Mouse (Mus musculus) myocyte (in vitro differentiated cells): Measurements from ENCODE around the gene Grrp1. TPM values are rescaled to one million over a fixed set of nuclear protein-coding genes. Genes with fewer than 3 reads are reported as not detected.

Experiments
- H3K27me3 ChIP-seq: one replicate; pipeline ENCODE4 v1.6.1; 2011; ENCODE audit not compliant: control insufficient read depth, insufficient read depth, insufficient read length
- H3K36me3 ChIP-seq: one replicate; pipeline ENCODE4 v1.6.1; 2011; ENCODE audit not compliant: control insufficient read depth, insufficient read depth
- H3K4me2 ChIP-seq: one replicate; pipeline ENCODE4 v1.6.1; 2011; ENCODE audit warnings: low read depth, control low read depth
- H3K4me3 ChIP-seq: one replicate; pipeline ENCODE4 v1.5.1; 2011; ENCODE audit warnings: mild to moderate bottlenecking, control low read depth, moderate library complexity
- H3K79me2 ChIP-seq: one replicate; pipeline ENCODE4 v1.6.1; 2011; ENCODE audit not compliant: control insufficient read depth, insufficient read depth
- H3ac ChIP-seq: one replicate; pipeline ENCODE4 v1.6.1; 2011; ENCODE audit not compliant: control insufficient read depth, insufficient read length
- MAX ChIP-seq: IDR thresholded peaks from one replicate; pipeline ENCODE4 v1.6.1; 2011; ENCODE audit warnings: low read depth, mild to moderate bottlenecking, control low read depth
- MYOD1 ChIP-seq, 3 experiments: IDR thresholded peaks; one replicate each; pipeline ENCODE4 v1.6.1; 2011; ENCODE audit warnings: control low read depth in 2 of 3, low read depth in 2 of 3, mild to moderate bottlenecking in 2 of 3, moderate library complexity in 1 of 3; ENCODE audit not compliant: insufficient read length in 2 of 3, control insufficient read depth in 1 of 3
- POLR2AphosphoS2 ChIP-seq: IDR thresholded peaks from one replicate; pipeline ENCODE4 v1.6.1; 2011; ENCODE audit warnings: low read depth, control low read depth; ENCODE audit not compliant: insufficient read length
- REST ChIP-seq: IDR thresholded peaks from one replicate; pipeline ENCODE4 v1.6.1; 2011; ENCODE audit warnings: mild to moderate bottlenecking, control low read depth, moderate library complexity; ENCODE audit not compliant: insufficient read depth, insufficient read length
- USF1 ChIP-seq: IDR thresholded peaks from one replicate; pipeline ENCODE4 v1.6.1; 2011; ENCODE audit warnings: low read depth, mild to moderate bottlenecking, control low read depth, moderate library complexity
- polyA plus RNA-seq: library from polyadenylated mRNA; unstranded; fragments of >200 nt; fragmentation: generic; extraction: Trizol; gene quantifications from one replicate; pipeline ENCODE4 v1.2.1, GENCODE M21; 2012; ENCODE audit warnings: missing spikeins

Grrp1 gene
- polyA plus RNA-seq, 1 experiment: 0.17 TPM

- H3K79me2 ChIP-seq: no peaks in the 10 kb centered on the region
- H3K27me3 ChIP-seq: peaks cover 7% of the 10 kb centered on the region
- H3ac ChIP-seq: no peak within 1 kb of the TSS
- H3K4me2 ChIP-seq: no peak within 1 kb of the TSS
- no peak within 1 kb of the TSS for H3K4me3 ChIP-seq
- H3K36me3 ChIP-seq: no peaks in the 10 kb centered on the region
- TF ChIP-seq POLR2AphosphoS2 (no peak), REST (no peak), MYOD1 (IDR thresholded peaks at IDR 0.05; ENCODE audit: control insufficient read depth in 1 of 3, insufficient read length in 2 of 3, low read depth in 2 of 3) (no peak), MAX (no peak), USF1 (no peak)
These were observed 51.0 kb downstream of the Grrp1 start, which contains the start of gene Gm7534 for GRCm38 (mm10) chr4:134202904-134203303. Gene Gm7534, minus strand, starts transcription at chr4:134203004.

Other genes starting within 250 kb of the Grrp1 start
- gene Lin28a, start 235.3 kb downstream of the Grrp1 start, polyA plus RNA-seq: 0.16 TPM
- not detected for gene Zfp683, start 200.3 kb downstream of the Grrp1 start, polyA plus RNA-seq
- gene Crybg2, start 193.3 kb downstream of the Grrp1 start, polyA plus RNA-seq: 0.58 TPM
- not detected for gene Cd52, start 159.0 kb downstream of the Grrp1 start, polyA plus RNA-seq
- gene Ubxn11, start 151.5 kb downstream of the Grrp1 start, polyA plus RNA-seq: 1.5 TPM
- gene Sh3bgrl3, start 125.3 kb downstream of the Grrp1 start, polyA plus RNA-seq: 262 TPM
- gene Cep85, start 67.0 kb downstream of the Grrp1 start, polyA plus RNA-seq: 21.4 TPM
- gene Gm7534, start 51.1 kb downstream of the Grrp1 start, polyA plus RNA-seq: not detected
- not detected for gene Catsper4, start 26.7 kb downstream of the Grrp1 start, polyA plus RNA-seq
- 0.29 TPM for gene Cnksr1, start 15.7 kb downstream of the Grrp1 start, polyA plus RNA-seq
- 0.43 TPM for gene E130218I03Rik, start 10.4 kb downstream of the Grrp1 start, polyA plus RNA-seq
- gene Zfp593, start 8.5 kb downstream of the Grrp1 start, polyA plus RNA-seq: 15.7 TPM
- gene Gm30191, start 7.2 kb downstream of the Grrp1 start, polyA plus RNA-seq: not detected
- 1.6 TPM for gene Pdik1l, start 33.8 kb upstream of the Grrp1 start, polyA plus RNA-seq
- 29.1 TPM for gene Trim63, start 61.0 kb upstream of the Grrp1 start, polyA plus RNA-seq
- 0.35 TPM for gene Slc30a2, start 89.1 kb upstream of the Grrp1 start, polyA plus RNA-seq
- 22.4 TPM for gene Extl1, start 129.7 kb upstream of the Grrp1 start, polyA plus RNA-seq
- 7.1 TPM for gene Pafah2, start 142.2 kb upstream of the Grrp1 start, polyA plus RNA-seq
- 213 TPM for gene Stmn1, start 214.2 kb upstream of the Grrp1 start, polyA plus RNA-seq
- gene Paqr7, start 242.6 kb upstream of the Grrp1 start, polyA plus RNA-seq: 9.5 TPM